Comparison of ENCODE assay signal across 17 mouse cellular contexts in the genomic region with DNA sequence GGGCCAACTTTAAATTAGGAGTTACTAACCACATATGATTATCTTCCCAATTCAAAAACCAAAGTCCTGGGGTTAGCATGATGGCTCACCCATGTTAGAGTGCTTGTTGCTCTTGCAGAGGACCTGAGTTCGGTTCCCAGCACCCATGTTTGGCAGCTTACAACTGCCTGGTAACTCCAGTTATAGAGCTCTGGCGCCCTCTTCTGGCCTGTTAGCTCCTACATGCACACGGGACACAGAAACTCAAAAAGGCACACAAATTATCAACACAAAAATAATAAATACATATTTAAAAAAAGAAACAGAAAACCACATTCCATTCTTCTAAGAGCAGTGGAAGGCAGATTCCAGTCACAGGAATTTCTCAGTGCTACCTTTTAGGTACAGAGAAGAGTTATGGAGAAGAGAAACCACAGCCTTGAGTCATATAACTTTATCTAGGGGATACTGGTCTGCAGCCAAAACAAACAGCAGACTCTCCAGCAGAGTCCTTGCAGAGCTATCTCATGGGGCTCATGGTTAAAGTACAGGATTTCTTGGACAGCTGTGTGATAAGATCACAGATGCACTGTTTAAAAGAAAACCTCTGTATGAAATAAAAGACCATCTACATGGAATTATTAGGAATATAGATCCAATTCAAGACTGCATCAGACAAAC. TPM values are rescaled to one million over a fixed set of nuclear protein-coding genes. Genes with fewer than 3 reads are reported as not detected.
DNase-seq lines count a peak whose midpoint lies in the region; ATAC-seq and TF ChIP-seq lines count a peak whose summit lies in the region.
"Had no signal": no experiment of that assay in that cellular context is flagged by ENCODE, and none has a peak within 500 bp of the region (broad histone marks: within the 10 kb centered on the region; RNA-seq: fewer than 3 reads in every experiment).

No protein-coding gene starts in this region.

- H3K36me3 ChIP-seq in intestine, postnatal 0 days (ENCODE audit: control insufficient read depth, insufficient read depth): peaks cover 46% of the 10 kb centered on the region
- peaks cover 42% of the 10 kb centered on the region for H3K36me3 ChIP-seq in intestine, embryonic 16.5 days (ENCODE audit: control insufficient read depth, insufficient read depth, low read length)
- H3K36me3 ChIP-seq in kidney, adult 2 months (ENCODE audit: control insufficient read depth, insufficient read depth, low read length): peaks cover 18% of the 10 kb centered on the region

- no peak for TF ChIP-seq POLR2A in kidney, adult 2 months (IDR thresholded peaks at IDR 0.05; ENCODE audit: low read depth, low read length)

- ATAC-seq in intestine, postnatal 0 days: no peak
- ATAC-seq in intestine, embryonic 16.5 days: no peak
- ATAC-seq: activated CD4-positive, CD25-positive, alpha-beta regulatory T cell, adult 4 months; forebrain, embryonic 15.5 days had no signal

- DNase-seq in 3T3-L1 (ENCODE audit: low read depth, low spot score): peak; percentile 97
- peak; percentile 25 to 30 for DNase-seq in B cell, adult 2 months
- DNase-seq in adrenal gland, postnatal 10 days: peak; percentile 38
- no peak for DNase-seq in spleen, adult 18-20 months
- no peak for DNase-seq in kidney, adult 2 months
- DNase-seq: cerebellum, adult 11 months; heart, adult 18-20 months had no signal

- peak; percentile 36; the same call in 1 of the 2 replicates for TF ChIP-seq CTCF in intestine, postnatal 0 days (IDR thresholded peaks at IDR 0.05; ENCODE audit: low read depth)
- no peak for TF ChIP-seq CTCF in kidney, adult 2 months (conservative IDR thresholded peaks at IDR 0.05; ENCODE audit: insufficient read depth, insufficient read length, low read depth, low read length)

- no peak overlapping the region for H3K4me3 ChIP-seq in intestine, postnatal 0 days (ENCODE audit: low read depth, low read length)
- H3K4me3 ChIP-seq in intestine, embryonic 16.5 days (ENCODE audit: low read length): no peak overlapping the region
- no peak overlapping the region for H3K4me3 ChIP-seq in kidney, adult 2 months (ENCODE audit: insufficient read depth, low read depth, low read length)
- H3K4me3 ChIP-seq: embryonic facial prominence, embryonic 12.5 days; forebrain, embryonic 15.5 days; limb, embryonic 15.5 days had no signal

- 90% methylated on average over 3 of the region's 3 CpGs for WGBS in intestine, postnatal 0 days
- 96% methylated on average over 3 of the region's 3 CpGs for WGBS in intestine, embryonic 16.5 days
- WGBS in kidney, adult 2 months: 94% methylated on average over 3 of the region's 3 CpGs

- H3K9ac ChIP-seq in intestine, postnatal 0 days (ENCODE audit: low read depth, low read length): no peak overlapping the region
- H3K9ac ChIP-seq in intestine, embryonic 16.5 days (ENCODE audit: low read depth, low read length): no peak overlapping the region
- H3K9ac ChIP-seq: embryonic facial prominence, embryonic 12.5 days; forebrain, embryonic 15.5 days; limb, embryonic 15.5 days had no signal

- H3K27me3 ChIP-seq in intestine, postnatal 0 days (replicated peaks; ENCODE audit: control insufficient read depth, insufficient read depth, low read length): no peaks in the 10 kb centered on the region
- H3K27me3 ChIP-seq in intestine, embryonic 16.5 days (replicated peaks; ENCODE audit: control insufficient read depth, insufficient read depth, low read length): no peaks in the 10 kb centered on the region
- H3K27me3 ChIP-seq in kidney, adult 2 months (replicated peaks; ENCODE audit: control insufficient read depth, insufficient read depth, low read length): no peaks in the 10 kb centered on the region
- H3K27me3 ChIP-seq: embryonic facial prominence, embryonic 12.5 days; forebrain, embryonic 15.5 days; limb, embryonic 15.5 days had no signal

- H3K4me1 ChIP-seq in intestine, postnatal 0 days (replicated peaks; ENCODE audit: control insufficient read depth, insufficient read depth, low read length): peaks cover 4% of the 10 kb centered on the region
- H3K4me1 ChIP-seq in intestine, embryonic 16.5 days (ENCODE audit: control insufficient read depth, insufficient read depth, low read length): peaks cover 9% of the 10 kb centered on the region
- H3K4me1 ChIP-seq in kidney, adult 2 months (ENCODE audit: control insufficient read depth, insufficient read depth, low read length): no peaks in the 10 kb centered on the region

- no peak overlapping the region for H3K4me2 ChIP-seq in intestine, postnatal 0 days (replicated peaks; ENCODE audit: low read depth)
- H3K4me2 ChIP-seq in intestine, embryonic 16.5 days (ENCODE audit: low read depth, low read length): no peak overlapping the region
- H3K4me2 ChIP-seq: embryonic facial prominence, embryonic 12.5 days; forebrain, embryonic 15.5 days; limb, embryonic 15.5 days had no signal

- no peaks in the 10 kb centered on the region for H3K9me3 ChIP-seq in intestine, postnatal 0 days (ENCODE audit: control insufficient read depth)
- H3K9me3 ChIP-seq in intestine, embryonic 16.5 days (ENCODE audit: control insufficient read depth, low read length): peaks cover 6% of the 10 kb centered on the region
- H3K9me3 ChIP-seq: forebrain, embryonic 15.5 days; limb, embryonic 15.5 days had no signal

- H3K27ac ChIP-seq in intestine, postnatal 0 days (ENCODE audit: low read depth, low read length): no peak overlapping the region
- no peak overlapping the region for H3K27ac ChIP-seq in intestine, embryonic 16.5 days (ENCODE audit: low read length)
- no peak overlapping the region for H3K27ac ChIP-seq in kidney, adult 2 months (ENCODE audit: insufficient read depth, low read depth, low read length)
- H3K27ac ChIP-seq: embryonic facial prominence, embryonic 12.5 days; forebrain, embryonic 15.5 days; limb, embryonic 15.5 days; macrophage had no signal

RNA-seq across cellular contexts. Expression of a gene that starts 2.9 kb away (rescaled TPM):
- polyA plus RNA-seq in intestine, postnatal 0 days (2015; fragmentation: Nextera tagmentation; extraction: Ambion mirVana): 2.5 and 2.9 TPM in 2 replicates
- polyA plus RNA-seq in intestine, embryonic 16.5 days (2015; fragmentation: Nextera tagmentation; extraction: Ambion mirVana): 5.0 and 5.6 TPM in 2 replicates
- total RNA-seq in adrenal gland, postnatal 10 days (2021): 10 to 100 TPM in 1 of 2 experiments, 1 to 10 TPM in 1; 9.5 to 16.9 TPM
- 2.7 and 2.8 TPM in 2 replicates for polyA plus RNA-seq in kidney, adult 2 months (2012; rRNA removed)

RNA-seq across cellular contexts. Expression of a gene that starts 3.1 kb away (rescaled TPM):
- not detected in 2 replicates for polyA plus RNA-seq in intestine, postnatal 0 days (2015; fragmentation: Nextera tagmentation; extraction: Ambion mirVana)
- polyA plus RNA-seq in intestine, embryonic 16.5 days (2015; fragmentation: Nextera tagmentation; extraction: Ambion mirVana): not detected in 2 replicates
- not detected for total RNA-seq in adrenal gland, postnatal 10 days (2021)
- polyA plus RNA-seq in kidney, adult 2 months (2012; rRNA removed): not detected in 2 replicates
- total RNA-seq: heart, adult 18-20 months; hematopoietic stem cell, adult 5-6 weeks; layer of hippocampus, postnatal 14 days had no signal
- polyA plus RNA-seq: embryonic facial prominence, embryonic 12.5 days; forebrain, embryonic 15.5 days; kidney, embryonic 14.5 days; limb, embryonic 15.5 days; macrophage had no signal

RNA-seq across cellular contexts. Expression of a gene that starts 30.3 kb away (rescaled TPM):
- 0.23 and 0.26 TPM in 2 replicates for polyA plus RNA-seq in intestine, postnatal 0 days (2015; fragmentation: Nextera tagmentation; extraction: Ambion mirVana)
- not detected in 2 replicates for polyA plus RNA-seq in intestine, embryonic 16.5 days (2015; fragmentation: Nextera tagmentation; extraction: Ambion mirVana)
- under 1 TPM; 0.09 to 0.15 TPM for total RNA-seq in adrenal gland, postnatal 10 days (2021)
- polyA plus RNA-seq in kidney, adult 2 months (2012; rRNA removed): not detected in 2 replicates
- total RNA-seq: heart, adult 18-20 months; hematopoietic stem cell, adult 5-6 weeks had no signal
- polyA plus RNA-seq: activated CD4-positive, CD25-positive, alpha-beta regulatory T cell, adult 4 months; forebrain, embryonic 15.5 days; limb, embryonic 15.5 days; macrophage had no signal

RNA-seq across cellular contexts. Expression of a gene that starts 49.0 kb away (rescaled TPM):
- polyA plus RNA-seq in intestine, postnatal 0 days (2015; fragmentation: Nextera tagmentation; extraction: Ambion mirVana): not detected in 2 replicates
- not detected in 2 replicates for polyA plus RNA-seq in intestine, embryonic 16.5 days (2015; fragmentation: Nextera tagmentation; extraction: Ambion mirVana)
- total RNA-seq in adrenal gland, postnatal 10 days (2021): not detected
- polyA plus RNA-seq in kidney, adult 2 months (2012; rRNA removed): 0.08 TPM in 1 of 2 replicates, not detected in the other
- total RNA-seq: heart, adult 18-20 months; hematopoietic stem cell, adult 5-6 weeks; layer of hippocampus, postnatal 14 days had no signal
- polyA plus RNA-seq: activated CD4-positive, CD25-positive, alpha-beta regulatory T cell, adult 4 months; embryonic facial prominence, embryonic 12.5 days; forebrain, embryonic 15.5 days; kidney, embryonic 14.5 days; limb, embryonic 15.5 days; macrophage had no signal

RNA-seq across cellular contexts. Expression of a gene that starts 57.3 kb away (rescaled TPM):
- 2.1 and 2.7 TPM in 2 replicates for polyA plus RNA-seq in intestine, postnatal 0 days (2015; fragmentation: Nextera tagmentation; extraction: Ambion mirVana)
- polyA plus RNA-seq in intestine, embryonic 16.5 days (2015; fragmentation: Nextera tagmentation; extraction: Ambion mirVana): 7.4 and 8.0 TPM in 2 replicates
- 10 to 100 TPM; 15.6 to 19.1 TPM for total RNA-seq in adrenal gland, postnatal 10 days (2021)
- 8.5 and 9.6 TPM in 2 replicates for polyA plus RNA-seq in kidney, adult 2 months (2012; rRNA removed)

Comparison
In these comparisons a context has a peak if more than half of its experiments do, and no peak if none do; other contexts are left out.
1. DNase-seq: peak in 3T3-L1 (single experiment), B cell, adult 2 months (2 of 2) and adrenal gland, postnatal 10 days (single experiment); none in spleen, adult 18-20 months (0 of 2) and kidney, adult 2 months (single experiment).